ENCODE assay signal across 25 mouse cellular contexts in genomic region chr2:160992465-160992864, GRCm38 (mm10).
DNase-seq lines count a peak whose midpoint lies in the region; ATAC-seq lines count a peak whose summit lies in the region.
"Had no signal": no experiment of that assay in that cellular context is flagged by ENCODE, and none has a peak within 500 bp of the region (broad histone marks: within the 10 kb centered on the region; RNA-seq: fewer than 3 reads in every experiment).

No protein-coding gene starts in this region.

- H3K27ac ChIP-seq in liver, embryonic 11.5 days (ENCODE audit: low read depth, low read length), result no peak overlapping the region
- H3K27ac ChIP-seq: forebrain, embryonic 10.5 days; forebrain, embryonic 13.5 days; heart, embryonic 15.5 days; hindbrain, embryonic 12.5 days; hindbrain, embryonic 15.5 days had no signal

- H3K4me2 ChIP-seq in liver, embryonic 11.5 days, result no peak overlapping the region
- H3K4me2 ChIP-seq: forebrain, embryonic 13.5 days; heart, embryonic 12.5 days; heart, embryonic 15.5 days; hindbrain, embryonic 12.5 days; hindbrain, embryonic 15.5 days had no signal

- no peak for ATAC-seq in liver, embryonic 11.5 days (replicated peaks; ENCODE audit: low FRiP score)
- ATAC-seq in megakaryocyte progenitor cell, adult 5-6 weeks (replicated peaks; ENCODE audit: poor library complexity), result peak; percentile 64
- ATAC-seq in cerebellum, adult (ENCODE audit: insufficient number of reproducible peaks, low FRiP score, low TSS enrichment), result no peak
- ATAC-seq: CD4-positive, CD25-positive, alpha-beta regulatory T cell, adult 4 months; forebrain, embryonic 13.5 days; forebrain, embryonic 16.5 days; intestine, postnatal 0 days had no signal

- H3K9ac ChIP-seq in liver, embryonic 11.5 days (ENCODE audit: low read depth, low read length), result no peak overlapping the region
- H3K9ac ChIP-seq: forebrain, embryonic 13.5 days; heart, embryonic 12.5 days; heart, embryonic 15.5 days; hindbrain, embryonic 12.5 days; hindbrain, embryonic 15.5 days had no signal

- H3K36me3 ChIP-seq in liver, embryonic 11.5 days (ENCODE audit: control insufficient read depth, insufficient read depth, low read length), result peaks cover 5% of the 10 kb centered on the region

- H3K27me3 ChIP-seq in liver, embryonic 11.5 days (replicated peaks; ENCODE audit: control insufficient read depth, insufficient read depth, low read length), result no peaks in the 10 kb centered on the region
- H3K27me3 ChIP-seq: forebrain, embryonic 13.5 days; heart, embryonic 12.5 days; heart, embryonic 15.5 days; hindbrain, embryonic 12.5 days; hindbrain, embryonic 15.5 days had no signal

- H3K4me1 ChIP-seq in liver, embryonic 11.5 days (replicated peaks; ENCODE audit: control insufficient read depth, insufficient read depth, low read length), result no peaks in the 10 kb centered on the region
- H3K4me1 ChIP-seq: forebrain, embryonic 10.5 days; forebrain, embryonic 13.5 days; hindbrain, embryonic 12.5 days; hindbrain, embryonic 15.5 days had no signal

- 77% methylated on average over 3 of the region's 3 CpGs for WGBS in liver, embryonic 11.5 days

- H3K4me3 ChIP-seq in liver, embryonic 11.5 days (ENCODE audit: low read depth, low read length), result no peak overlapping the region
- H3K4me3 ChIP-seq: forebrain, embryonic 10.5 days; forebrain, embryonic 13.5 days; heart, embryonic 12.5 days; heart, embryonic 15.5 days; hindbrain, embryonic 12.5 days; hindbrain, embryonic 15.5 days had no signal

- peak; percentile 21 for DNase-seq in liver, embryonic 11.5 days (ENCODE audit: low spot score)
- DNase-seq in liver, result no peak
- DNase-seq in c-Kit-positive CD71-positive TER-119-negative erythroid progenitor cells, embryonic 14.5 days (ENCODE audit: low read depth), result peak; percentile 5
- no peak for DNase-seq in left cerebral cortex, adult 8-10 months (ENCODE audit: low spot score in 2 of 2)
- DNase-seq: adrenal gland, adult 2 months; adrenal gland, postnatal 25 days; cerebellum, adult 11 months; cerebellum, adult 2 months; cerebellum, adult 9-11 months; cerebellum, postnatal 36 days; gastrocnemius, postnatal 10 days; gastrocnemius, postnatal 36 days; heart, postnatal 10 days; heart, postnatal 4 days had no signal

- no peaks in the 10 kb centered on the region for H3K9me3 ChIP-seq in liver, embryonic 11.5 days (ENCODE audit: control insufficient read depth, low read length)
- H3K9me3 ChIP-seq: forebrain, embryonic 10.5 days; forebrain, embryonic 13.5 days; heart, embryonic 12.5 days; heart, embryonic 15.5 days; hindbrain, embryonic 12.5 days; hindbrain, embryonic 15.5 days had no signal

Comparison
In these comparisons a context has a peak if more than half of its experiments do, and no peak if none do; other contexts are left out.
1. DNase-seq: peak in liver, embryonic 11.5 days (single experiment) and c-Kit-positive CD71-positive TER-119-negative erythroid progenitor cells, embryonic 14.5 days (single experiment); none in liver (single experiment) and left cerebral cortex, adult 8-10 months (0 of 2).